Mouse (Mus musculus): ENCODE measurements around the gene Ttll11. TPM values are rescaled to one million over a fixed set of nuclear protein-coding genes. Genes with fewer than 3 reads are reported as not detected.

Gene Ttll11
- polyA plus RNA-seq, 1 experiment from 2014 or later: 1.00 TPM

DNA sequence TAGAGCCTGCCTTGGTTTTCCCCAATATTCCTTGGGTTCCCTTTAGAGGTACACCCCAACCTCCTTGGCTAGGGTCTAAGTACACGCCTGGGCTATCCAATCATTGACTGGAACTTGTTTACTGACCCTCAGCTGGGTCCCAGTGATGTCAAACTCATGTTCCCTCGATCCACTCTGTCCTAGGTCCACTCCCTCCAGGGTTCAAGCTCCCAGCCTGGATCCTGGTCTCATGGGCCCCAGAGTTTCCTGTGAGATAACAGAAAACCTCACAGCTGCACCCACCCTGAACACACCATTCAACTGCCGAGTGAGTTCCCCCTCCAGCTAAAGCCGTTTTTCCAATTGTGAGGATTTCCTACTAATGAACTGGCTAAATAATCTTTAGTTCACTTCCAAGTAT, 67.6 kb downstream of the Ttll11 start:
- Histone ChIP-seq H3K27ac (replicated peaks in 1 of 2; ENCODE audit: control insufficient read depth in 1 of 2, insufficient read depth in 1 of 2, low read depth in 2 of 2, low read length in 2 of 2) (no peak overlapping the region), H3K9me3 (ENCODE audit: control insufficient read depth, low read length) (0 out of 2 replicates have a peak, but pooled peaks cover 3% of the 10 kb centered on the region), H3K4me3 (ENCODE audit: control insufficient read depth in 1 of 2, insufficient read depth in 1 of 2, low read depth in 1 of 2, low read length in 2 of 2) (no peak overlapping the region), H3K9ac (ENCODE audit: low read length) (no peak overlapping the region), H3K36me3 (ENCODE audit: control insufficient read depth, insufficient read depth, low read length) (no peaks in the 10 kb centered on the region), H3K4me1 (ENCODE audit: control insufficient read depth in 2 of 2, insufficient read depth in 2 of 2, low read length in 2 of 2) (peaks cover 3 to 18% of the 10 kb centered on the region in 2 experiments; a peak in 3 of 4 replicates), H3K4me2 (ENCODE audit: low read length) (no peak overlapping the region), H3K27me3 (ENCODE audit: control insufficient read depth, insufficient read depth, low read length) (no peaks in the 10 kb centered on the region)
- no peak for ATAC-seq (ENCODE audit: insufficient number of reproducible peaks, insufficient read depth, low FRiP score, low read depth)
- WGBS: 52% methylated on average over 4 of the region's 4 CpGs

- H3K9ac ChIP-seq (ENCODE audit: low read length): no peak overlapping the region
- ATAC-seq (ENCODE audit: insufficient number of reproducible peaks, insufficient read depth, low FRiP score, low read depth): no peak
- H3K4me3 ChIP-seq (ENCODE audit: control insufficient read depth in 1 of 2, insufficient read depth in 1 of 2, low read depth in 1 of 2, low read length in 2 of 2): no peak overlapping the region
- H3K27ac ChIP-seq (replicated peaks in 1 of 2; ENCODE audit: control insufficient read depth in 1 of 2, insufficient read depth in 1 of 2, low read depth in 2 of 2, low read length in 2 of 2): no peak overlapping the region
- no peak overlapping the region for H3K4me2 ChIP-seq (ENCODE audit: low read length)
- H3K36me3 ChIP-seq (ENCODE audit: control insufficient read depth, insufficient read depth, low read length): no peaks in the 10 kb centered on the region
- WGBS: 45% methylated on average over 1 of the region's 1 CpGs
- H3K9me3 ChIP-seq (ENCODE audit: control insufficient read depth, low read length): 0 out of 2 replicates have a peak, but pooled peaks cover 3% of the 10 kb centered on the region
- H3K4me1 ChIP-seq (ENCODE audit: control insufficient read depth in 2 of 2, insufficient read depth in 2 of 2, low read length in 2 of 2): peaks cover 3 to 23% of the 10 kb centered on the region in 2 experiments; a peak in 3 of 4 replicates
- no peaks in the 10 kb centered on the region for H3K27me3 ChIP-seq (ENCODE audit: control insufficient read depth, insufficient read depth, low read length)
Observed at GRCm38 (mm10) chr2:35911675-35912074, 68.0 kb downstream of the Ttll11 start.

GRCm38 (mm10) chr2:35910740-35911139, 69.0 kb downstream of the Ttll11 start:
- 0 out of 2 replicates have a peak, but pooled peaks cover 3% of the 10 kb centered on the region for H3K9me3 ChIP-seq (ENCODE audit: control insufficient read depth, low read length)
- no peaks in the 10 kb centered on the region for H3K36me3 ChIP-seq (ENCODE audit: control insufficient read depth, insufficient read depth, low read length)
- peaks cover 5 to 29% of the 10 kb centered on the region in 2 experiments; a peak in 3 of 4 replicates for H3K4me1 ChIP-seq (ENCODE audit: control insufficient read depth in 2 of 2, insufficient read depth in 2 of 2, low read length in 2 of 2)
- no peak overlapping the region for H3K4me3 ChIP-seq (ENCODE audit: control insufficient read depth in 1 of 2, insufficient read depth in 1 of 2, low read depth in 1 of 2, low read length in 2 of 2)
- no peak overlapping the region for H3K9ac ChIP-seq (ENCODE audit: low read length)
- no peaks in the 10 kb centered on the region for H3K27me3 ChIP-seq (ENCODE audit: control insufficient read depth, insufficient read depth, low read length)
- no peak for ATAC-seq (ENCODE audit: insufficient number of reproducible peaks, insufficient read depth, low FRiP score, low read depth)
- no peak overlapping the region for H3K27ac ChIP-seq (replicated peaks in 1 of 2; ENCODE audit: control insufficient read depth in 1 of 2, insufficient read depth in 1 of 2, low read depth in 2 of 2, low read length in 2 of 2)
- WGBS: 68% methylated on average over 9 of the region's 9 CpGs
- H3K4me2 ChIP-seq (ENCODE audit: low read length): no peak overlapping the region

DNA sequence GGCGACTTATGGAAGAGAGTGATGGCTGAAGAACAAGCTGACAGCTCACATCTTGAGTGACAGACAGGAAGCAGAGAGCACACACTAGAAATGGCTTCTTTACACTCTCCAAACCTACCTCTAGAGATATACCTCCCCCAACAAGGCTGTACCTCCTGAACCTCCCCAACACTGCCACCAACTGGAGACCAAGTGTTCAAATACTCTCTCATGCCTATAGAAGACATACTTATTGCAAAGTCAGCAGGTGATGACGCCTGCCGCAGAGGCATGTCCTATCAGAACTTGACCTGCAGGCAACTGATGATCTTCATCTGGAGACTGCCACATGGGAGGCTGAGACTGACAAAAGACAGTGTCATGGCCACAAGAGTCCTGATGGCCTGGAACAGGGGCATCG, 70.4 kb downstream of the Ttll11 start:
- H3K27me3 ChIP-seq (ENCODE audit: control insufficient read depth, insufficient read depth, low read length): no peaks in the 10 kb centered on the region
- H3K27ac ChIP-seq (replicated peaks in 1 of 2; ENCODE audit: control insufficient read depth in 1 of 2, insufficient read depth in 1 of 2, low read depth in 2 of 2, low read length in 2 of 2): no peak overlapping the region
- 92% methylated on average over 4 of the region's 4 CpGs for WGBS
- H3K4me2 ChIP-seq (ENCODE audit: low read length): no peak overlapping the region
- H3K4me3 ChIP-seq (ENCODE audit: control insufficient read depth in 1 of 2, insufficient read depth in 1 of 2, low read depth in 1 of 2, low read length in 2 of 2): no peak overlapping the region
- no peak for ATAC-seq (ENCODE audit: insufficient number of reproducible peaks, insufficient read depth, low FRiP score, low read depth)
- peaks cover 6 to 30% of the 10 kb centered on the region in 2 experiments; a peak in 3 of 4 replicates for H3K4me1 ChIP-seq (ENCODE audit: control insufficient read depth in 2 of 2, insufficient read depth in 2 of 2, low read length in 2 of 2)
- no peaks in the 10 kb centered on the region for H3K36me3 ChIP-seq (ENCODE audit: control insufficient read depth, insufficient read depth, low read length)
- H3K9ac ChIP-seq (ENCODE audit: low read length): no peak overlapping the region
- 0 out of 2 replicates have a peak, but pooled peaks cover 3% of the 10 kb centered on the region for H3K9me3 ChIP-seq (ENCODE audit: control insufficient read depth, low read length)

GRCm38 (mm10) chr2:35907578-35907977, 72.1 kb downstream of the Ttll11 start:
- no peaks in the 10 kb centered on the region for H3K36me3 ChIP-seq (ENCODE audit: control insufficient read depth, insufficient read depth, low read length)

DNA sequence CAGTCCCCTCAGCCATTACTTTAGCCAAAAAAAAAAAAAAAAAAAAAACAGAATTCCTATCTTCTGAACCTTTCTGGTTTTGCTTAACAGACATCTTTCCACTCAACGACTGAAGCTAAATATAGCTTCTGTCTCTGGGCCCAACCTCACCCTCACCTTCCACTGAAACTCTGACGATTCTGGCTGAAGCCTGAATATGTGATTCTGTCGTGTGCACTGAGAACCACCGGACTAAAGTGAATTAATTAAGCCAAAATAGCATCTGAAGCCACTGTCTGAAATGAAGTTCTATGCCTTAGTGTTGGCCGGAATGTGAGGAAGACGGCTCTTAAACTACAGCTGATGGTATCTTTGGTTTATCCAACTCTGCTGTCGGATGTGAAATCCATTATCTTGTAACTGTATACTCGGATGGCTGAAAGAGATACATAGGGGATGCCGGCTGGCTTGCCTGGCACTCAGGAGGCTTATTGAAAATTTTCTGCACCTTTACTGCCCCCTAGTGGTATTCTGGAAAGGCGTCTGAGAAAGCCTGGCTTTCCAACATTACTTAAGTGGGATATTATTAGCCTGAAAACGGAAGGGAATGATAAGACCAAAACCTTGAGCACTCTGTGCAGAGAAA, 73.4 kb downstream of the Ttll11 start:
- Histone ChIP-seq H3K36me3 (ENCODE audit: control insufficient read depth, insufficient read depth, low read length) (no peaks in the 10 kb centered on the region), H3K4me3 (ENCODE audit: control insufficient read depth in 1 of 2, insufficient read depth in 1 of 2, low read depth in 1 of 2, low read length in 2 of 2) (no peak overlapping the region), H3K4me2 (ENCODE audit: low read length) (peak overlapping the region; percentile 35; the same call in 1 of the 2 replicates), H3K4me1 (ENCODE audit: control insufficient read depth in 2 of 2, insufficient read depth in 2 of 2, low read length in 2 of 2) (peaks cover 2 to 12% of the 10 kb centered on the region in 2 experiments; a peak in 2 of 4 replicates), H3K9ac (ENCODE audit: low read length) (no peak overlapping the region), H3K9me3 (ENCODE audit: control insufficient read depth, low read length) (0 out of 2 replicates have a peak, but pooled peaks cover 3% of the 10 kb centered on the region), H3K27me3 (ENCODE audit: control insufficient read depth, insufficient read depth, low read length) (no peaks in the 10 kb centered on the region), H3K27ac (replicated peaks in 1 of 2; ENCODE audit: control insufficient read depth in 1 of 2, insufficient read depth in 1 of 2, low read depth in 2 of 2, low read length in 2 of 2) (peak overlapping the region in 1 of 2 experiments; percentile 33; a peak in 1 of 4 replicates)
- ATAC-seq (ENCODE audit: insufficient number of reproducible peaks, insufficient read depth, low FRiP score, low read depth): no peak
- WGBS: 6% methylated on average over 11 of the region's 11 CpGs

More at GRCm38 (mm10) chr2:35907578-35907977, 72.1 kb downstream of the Ttll11 start:
- H3K27me3 ChIP-seq (ENCODE audit: control insufficient read depth, insufficient read depth, low read length): no peaks in the 10 kb centered on the region
- H3K4me1 ChIP-seq (ENCODE audit: control insufficient read depth in 2 of 2, insufficient read depth in 2 of 2, low read length in 2 of 2): peaks cover 2 to 23% of the 10 kb centered on the region in 2 experiments; a peak in 3 of 4 replicates
- H3K4me2 ChIP-seq (ENCODE audit: low read length): no peak overlapping the region
- H3K9ac ChIP-seq (ENCODE audit: low read length): no peak overlapping the region
- WGBS: 83% methylated on average over 6 of the region's 6 CpGs
- no peak overlapping the region for H3K27ac ChIP-seq (replicated peaks in 1 of 2; ENCODE audit: control insufficient read depth in 1 of 2, insufficient read depth in 1 of 2, low read depth in 2 of 2, low read length in 2 of 2)
- H3K4me3 ChIP-seq (ENCODE audit: control insufficient read depth in 1 of 2, insufficient read depth in 1 of 2, low read depth in 1 of 2, low read length in 2 of 2): no peak overlapping the region
- H3K9me3 ChIP-seq (ENCODE audit: control insufficient read depth, low read length): 0 out of 2 replicates have a peak, but pooled peaks cover 3% of the 10 kb centered on the region
- no peak for ATAC-seq (ENCODE audit: insufficient number of reproducible peaks, insufficient read depth, low FRiP score, low read depth)

GRCm38 (mm10) chr2:35900845-35901244, 78.9 kb downstream of the Ttll11 start:
- H3K4me2 ChIP-seq (ENCODE audit: low read length): no peak overlapping the region
- H3K27me3 ChIP-seq (ENCODE audit: control insufficient read depth, insufficient read depth, low read length): no peaks in the 10 kb centered on the region
- no peak overlapping the region for H3K27ac ChIP-seq (replicated peaks in 1 of 2; ENCODE audit: control insufficient read depth in 1 of 2, insufficient read depth in 1 of 2, low read depth in 2 of 2, low read length in 2 of 2)
- H3K9ac ChIP-seq (ENCODE audit: low read length): no peak overlapping the region
- WGBS: 32% methylated on average over 2 of the region's 2 CpGs
- H3K36me3 ChIP-seq (ENCODE audit: control insufficient read depth, insufficient read depth, low read length): no peaks in the 10 kb centered on the region
- H3K9me3 ChIP-seq (ENCODE audit: control insufficient read depth, low read length): no peaks in the 10 kb centered on the region
- H3K4me1 ChIP-seq (ENCODE audit: control insufficient read depth in 2 of 2, insufficient read depth in 2 of 2, low read length in 2 of 2): peaks cover 14 to 16% of the 10 kb centered on the region in 2 experiments
- no peak for ATAC-seq (ENCODE audit: insufficient number of reproducible peaks, insufficient read depth, low FRiP score, low read depth)
- no peak overlapping the region for H3K4me3 ChIP-seq (ENCODE audit: control insufficient read depth in 1 of 2, insufficient read depth in 1 of 2, low read depth in 1 of 2, low read length in 2 of 2)
